Mouse (Mus musculus) heart, embryonic 14.5 days (tissue): ENCODE data around the gene 9430015G10Rik. TPM values are rescaled to one million over a fixed set of nuclear protein-coding genes. Genes with fewer than 3 reads are reported as not detected.

ENCODE experiments used
- ATAC-seq: fragments of 200-750 bp; cut with Nextera tagmentation; 2 replicates; pipeline ENCODE4 v1.8.0; 2017; ENCODE audit warnings: low read depth, moderate TSS enrichment; ENCODE audit not compliant: insufficient number of reproducible peaks, insufficient read depth, low FRiP score
- H3K27ac ChIP-seq, 2 experiments: fragments of 200-500 bp in 1 of 2; fragments of 300-500 bp in 1 of 2; sonication (generic) in 1 of 2; replicated peaks in 1 of 2; 2 replicates each; pipeline ENCODE4 v1.5.1; 2012 to 2014; ENCODE audit warnings: low read depth in 2 of 2, low read length in 2 of 2, control low read depth in 1 of 2, mild to moderate bottlenecking in 1 of 2, mixed read lengths in 1 of 2; ENCODE audit not compliant: control insufficient read depth in 1 of 2, insufficient read depth in 1 of 2
- H3K27me3 ChIP-seq: fragments of 300-500 bp; sonication (generic); 2 replicates; pipeline ENCODE4 v1.6.1; 2014; ENCODE audit warnings: mild to moderate bottlenecking, low read length, control low read depth; ENCODE audit not compliant: control insufficient read depth, insufficient read depth
- H3K36me3 ChIP-seq: fragments of 300-500 bp; sonication (generic); 2 replicates; pipeline ENCODE4 v1.6.1; 2014; ENCODE audit warnings: mild to moderate bottlenecking, control low read depth, low read length, mixed read lengths; ENCODE audit not compliant: control insufficient read depth, insufficient read depth
- H3K4me1 ChIP-seq, 2 experiments: fragments of 200-500 bp in 1 of 2; fragments of 300-500 bp in 1 of 2; sonication (generic) in 1 of 2; 2 replicates each; pipeline ENCODE4 v1.6.1; 2012 to 2014; ENCODE audit warnings: low read length in 2 of 2, control low read depth in 1 of 2, mixed read lengths in 1 of 2; ENCODE audit not compliant: control insufficient read depth in 2 of 2, insufficient read depth in 2 of 2
- H3K4me2 ChIP-seq: fragments of 300-500 bp; sonication (generic); 2 replicates; pipeline ENCODE4 v1.6.1; 2014; ENCODE audit warnings: mild to moderate bottlenecking, low read length
- H3K4me3 ChIP-seq, 2 experiments: fragments of 200-500 bp in 1 of 2; fragments of 300-500 bp in 1 of 2; sonication (generic) in 1 of 2; 2 replicates each; pipeline ENCODE4 v1.5.1; 2012 to 2014; ENCODE audit warnings: low read length in 2 of 2, mild to moderate bottlenecking in 2 of 2, control low read depth in 1 of 2, low read depth in 1 of 2, moderate library complexity in 1 of 2; ENCODE audit not compliant: control insufficient read depth in 1 of 2, insufficient read depth in 1 of 2
- H3K9ac ChIP-seq: fragments of 300-500 bp; sonication (generic); 2 replicates; pipeline ENCODE4 v1.6.1; 2014; ENCODE audit warnings: mild to moderate bottlenecking, low read length
- H3K9me3 ChIP-seq: fragments of 300-500 bp; sonication (generic); 2 replicates; pipeline ENCODE4 v1.6.1; 2016; ENCODE audit warnings: low read length, control low read depth; ENCODE audit not compliant: control insufficient read depth
- WGBS: fragments of 180-500 bp; shearing (Covaris S2); extraction: QIAGEN DNeasy Blood & Tissue Kit; methylation state at CpG from one replicate; pipeline ENCODE4 v1.1.7; 2014; 5-methylcytosine and 5-hydroxymethylcytosine counted together
- polyA plus RNA-seq: library from polyadenylated mRNA; unstranded; fragments of >200 nt; fragmentation: Nextera tagmentation; extraction: Ambion mirVana; gene quantifications from 2 replicates; pipeline ENCODE4 v1.2.1, GENCODE M21; 2014

9430015G10Rik gene
- polyA plus RNA-seq, 1 experiment from 2014 or later, result 12.0 TPM

- H3K4me2 ChIP-seq, result no peak overlapping the region
- H3K9me3 ChIP-seq, result no peaks in the 10 kb centered on the region
- H3K4me3 ChIP-seq, result no peak overlapping the region
- ATAC-seq, result no peak
- H3K4me1 ChIP-seq, result peaks cover 8% of the 10 kb centered on the region in 2 experiments
- no peaks in the 10 kb centered on the region for H3K27me3 ChIP-seq
- WGBS, result 30% methylated on average over 5 of the region's 5 CpGs
- no peak overlapping the region for H3K9ac ChIP-seq
- H3K36me3 ChIP-seq, result no peaks in the 10 kb centered on the region
- no peak overlapping the region for H3K27ac ChIP-seq
Measured at GRCm38 (mm10) chr4:156087398-156088087, 22.2 kb upstream of the 9430015G10Rik start.

GRCm38 (mm10) chr4:156091236-156091635 is 18.5 kb upstream of the 9430015G10Rik start:
- H3K9me3 ChIP-seq, result no peaks in the 10 kb centered on the region

GRCm38 (mm10) chr4:156092765-156093164 is 17.0 kb upstream of the 9430015G10Rik start:
- Histone ChIP-seq H3K4me2 (no peak overlapping the region), H3K9me3 (no peaks in the 10 kb centered on the region), H3K9ac (no peak overlapping the region), H3K36me3 (no peaks in the 10 kb centered on the region), H3K4me1 (peaks cover 8 to 10% of the 10 kb centered on the region in 2 experiments), H3K27ac (no peak overlapping the region), H3K27me3 (no peaks in the 10 kb centered on the region; the same call in 1 of the 2 replicates), H3K4me3 (no peak overlapping the region)
- WGBS, result 67% methylated on average over 1 of the region's 1 CpGs
- no peak for ATAC-seq

More at GRCm38 (mm10) chr4:156091236-156091635, 18.5 kb upstream of the 9430015G10Rik start:
- Histone ChIP-seq H3K4me1 (no peaks in the 10 kb centered on the region), H3K4me2 (no peak overlapping the region), H3K36me3 (no peaks in the 10 kb centered on the region), H3K27me3 (no peaks in the 10 kb centered on the region; the same call in 1 of the 2 replicates), H3K27ac (no peak overlapping the region), H3K9ac (no peak overlapping the region), H3K4me3 (no peak overlapping the region)
- no peak for ATAC-seq
- WGBS, result 56% methylated on average over 1 of the region's 1 CpGs

- Histone ChIP-seq H3K4me3 (no peak overlapping the region), H3K27me3 (no peaks in the 10 kb centered on the region; the same call in 1 of the 2 replicates), H3K9me3 (no peaks in the 10 kb centered on the region), H3K27ac (no peak overlapping the region), H3K9ac (no peak overlapping the region), H3K4me1 (peaks cover 8 to 10% of the 10 kb centered on the region in 2 experiments), H3K36me3 (no peaks in the 10 kb centered on the region), H3K4me2 (no peak overlapping the region)
- 78% methylated on average over 5 of the region's 5 CpGs for WGBS
- no peak for ATAC-seq
Measured at GRCm38 (mm10) chr4:156093758-156094157, 16.0 kb upstream of the 9430015G10Rik start.

- H3K27ac ChIP-seq, result no peak overlapping the region
- H3K4me1 ChIP-seq, result peaks cover 8 to 10% of the 10 kb centered on the region in 2 experiments
- 95% methylated on average over 1 of the region's 1 CpGs for WGBS
- no peaks in the 10 kb centered on the region; the same call in 1 of the 2 replicates for H3K27me3 ChIP-seq
- ATAC-seq, result no peak
- no peaks in the 10 kb centered on the region for H3K9me3 ChIP-seq
- H3K4me3 ChIP-seq, result no peak overlapping the region
- H3K4me2 ChIP-seq, result no peak overlapping the region
- no peaks in the 10 kb centered on the region for H3K36me3 ChIP-seq
- H3K9ac ChIP-seq, result no peak overlapping the region
Measured at GRCm38 (mm10) chr4:156096191-156096590, 13.6 kb upstream of the 9430015G10Rik start.

- Histone ChIP-seq H3K4me3 (no peak overlapping the region), H3K36me3 (no peaks in the 10 kb centered on the region), H3K27ac (no peak overlapping the region), H3K27me3 (no peaks in the 10 kb centered on the region; the same call in 1 of the 2 replicates), H3K9me3 (no peaks in the 10 kb centered on the region), H3K4me2 (no peak overlapping the region), H3K9ac (no peak overlapping the region), H3K4me1 (peaks cover 8 to 10% of the 10 kb centered on the region in 2 experiments)
- no peak for ATAC-seq
- WGBS, result 49% methylated on average over 9 of the region's 9 CpGs
Measured at GRCm38 (mm10) chr4:156097770-156098366, 11.9 kb upstream of the 9430015G10Rik start.

- 72% methylated on average over 6 of the region's 6 CpGs for WGBS
- Histone ChIP-seq H3K27ac (no peak overlapping the region), H3K9me3 (no peaks in the 10 kb centered on the region), H3K27me3 (no peaks in the 10 kb centered on the region), H3K36me3 (no peaks in the 10 kb centered on the region), H3K4me2 (no peak overlapping the region), H3K9ac (no peak overlapping the region), H3K4me1 (peaks cover 8 to 10% of the 10 kb centered on the region in 2 experiments), H3K4me3 (no peak overlapping the region)
- ATAC-seq, result no peak
Measured at GRCm38 (mm10) chr4:156099427-156099826, 10.4 kb upstream of the 9430015G10Rik start.
